Mouse (Mus musculus) cerebellum, adult 2 months (tissue): ENCODE measurements around the gene Lsamp.

ENCODE experiments used
- CTCF ChIP-seq: fragments of 200-500 bp; IDR thresholded peaks from 2 replicates; pipeline ENCODE4 v1.5.1; 2011; ENCODE audit warnings: low read depth, mild to moderate bottlenecking, control low read depth, low read length, moderate library complexity, borderline replicate concordance; ENCODE audit not compliant: insufficient read depth
- POLR2A ChIP-seq: fragments of 200-500 bp; IDR thresholded peaks from 2 replicates; pipeline ENCODE4 v1.6.1; 2011; ENCODE audit warnings: low read length, control low read depth, borderline replicate concordance; ENCODE audit not compliant: insufficient read depth

- TF ChIP-seq CTCF, result no peak
- no peak for TF ChIP-seq POLR2A
These were observed 340.6 kb downstream of the Lsamp start for GRCm38 (mm10) chr16:40324811-40325210.
